Mouse (Mus musculus) heart, adult 2 months (tissue): ENCODE results near the gene Chst8. TPM values are rescaled to one million over a fixed set of nuclear protein-coding genes. Genes with fewer than 3 reads are reported as not detected.

Experiments used
- DNase-seq, 2 experiments: peaks; one replicate each; pipeline ENCODE4 v3.0.0; 2021
- H3K27ac ChIP-seq: fragments of 200-600 bp; 2 replicates; pipeline ENCODE4 v1.8.1; 2022
- H3K27me3 ChIP-seq: fragments of 200-500 bp; 2 replicates; pipeline ENCODE4 v1.6.1; 2012; ENCODE audit warnings: mild to moderate bottlenecking, low read length, inconsistent platforms, mixed read lengths; ENCODE audit not compliant: control insufficient read depth, insufficient read depth
- H3K36me3 ChIP-seq: fragments of 200-500 bp; 2 replicates; pipeline ENCODE4 v1.6.1; 2012; ENCODE audit warnings: low read length, inconsistent platforms; ENCODE audit not compliant: control insufficient read depth, insufficient read depth
- H3K4me1 ChIP-seq: fragments of 200-500 bp; 2 replicates; pipeline ENCODE4 v1.6.1; 2011; ENCODE audit warnings: low read length; ENCODE audit not compliant: control insufficient read depth, insufficient read depth
- H3K4me3 ChIP-seq: fragments of 200-600 bp; 2 replicates; pipeline ENCODE4 v1.8.1; 2022
- H3K79me2 ChIP-seq: fragments of 200-500 bp; replicated peaks from 2 replicates; pipeline ENCODE4 v1.6.1; 2012; ENCODE audit warnings: mild to moderate bottlenecking, inconsistent platforms, low read length, moderate library complexity, mixed read lengths; ENCODE audit not compliant: control insufficient read depth, insufficient read depth
- H3K9ac ChIP-seq: fragments of 200-500 bp; 2 replicates; pipeline ENCODE4 v1.6.1; 2012; ENCODE audit warnings: low read depth, mild to moderate bottlenecking, control low read depth, inconsistent platforms, low read length, mixed read lengths
- CTCF ChIP-seq: fragments of 200-600 bp; IDR thresholded peaks from 2 replicates; pipeline ENCODE4 v1.8.1; 2022; ENCODE audit warnings: antibody characterized with exemption, mild to moderate bottlenecking, moderate library complexity
- EP300 ChIP-seq: fragments of 200-500 bp; IDR thresholded peaks from 2 replicates; pipeline ENCODE4 v1.6.1; 2011; ENCODE audit warnings: low read depth, low read length, control low read depth; ENCODE audit not compliant: insufficient read depth
- POLR2A ChIP-seq: fragments of 200-500 bp; IDR thresholded peaks from 2 replicates; pipeline ENCODE4 v1.6.1; 2011; ENCODE audit warnings: mild to moderate bottlenecking, low read depth, low read length, control low read depth; ENCODE audit not compliant: insufficient read depth
- WGBS: fragments of 180-500 bp; shearing (Covaris S2); methylation state at CpG from one replicate; pipeline ENCODE4 v1.1.7; 2018; 5-methylcytosine and 5-hydroxymethylcytosine counted together
- intact Hi-C: fragments of 180-260 bp; cut with DNase I; formaldehyde crosslinking; loops from one replicate; pipeline ENCODE4 v1.15.1; 2025
- polyA plus RNA-seq: library from polyadenylated mRNA; depleted of rRNA; stranded (reverse); fragments of >200 nt; gene quantifications from 2 replicates; pipeline ENCODE4 v1.2.3, GENCODE M21; 2012
- total RNA-seq, 2 experiments: library from RNA; stranded (reverse); gene quantifications; 2 replicates each; pipeline ENCODE4 v1.2.3; 2021

The Chst8 gene
- total and polyA plus RNA-seq, 3 experiments = 0.39 to 0.41 TPM; not detected in 1

DNA sequence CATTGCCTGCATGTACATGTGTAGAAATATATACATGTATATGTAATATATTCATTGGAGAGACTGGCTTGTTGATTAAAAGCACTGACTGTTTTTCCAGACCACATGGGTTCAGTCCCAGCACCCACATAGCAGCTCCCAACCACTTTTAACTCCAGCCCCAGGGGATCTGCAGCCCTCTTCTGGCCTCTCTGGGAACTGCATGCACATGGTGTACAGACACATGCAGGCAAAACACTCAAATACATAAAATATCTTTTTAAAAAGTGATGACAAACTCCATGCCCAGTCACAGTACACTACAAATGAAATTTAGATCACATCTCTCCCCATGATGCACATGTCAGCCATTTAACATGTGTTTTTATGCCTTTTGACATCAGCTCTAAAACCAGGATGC, 30.5 kb downstream of the Chst8 start:
- Histone ChIP-seq H3K9ac (no peak overlapping the region), H3K4me1 (no peaks in the 10 kb centered on the region), H3K27ac (no peak overlapping the region), H3K4me3 (no peak overlapping the region), H3K79me2 (no peaks in the 10 kb centered on the region), H3K27me3 (peaks cover 1% of the 10 kb centered on the region; the same call in 1 of the 2 replicates), H3K36me3 (no peaks in the 10 kb centered on the region)
- intact Hi-C loops = no loop called here
- DNase-seq = no peak
- TF ChIP-seq CTCF = peak; percentile 25
- no peak for TF ChIP-seq POLR2A

- no peak overlapping the region for H3K27ac ChIP-seq
- no peaks in the 10 kb centered on the region for H3K4me1 ChIP-seq
- no peak overlapping the region for H3K9ac ChIP-seq
- no peaks in the 10 kb centered on the region for H3K36me3 ChIP-seq
- no peak overlapping the region for H3K4me3 ChIP-seq
- H3K79me2 ChIP-seq = no peaks in the 10 kb centered on the region
- DNase-seq = no peak
- TF ChIP-seq CTCF = peak; percentile 37
- no peak for TF ChIP-seq EP300
- intact Hi-C loops = no loop called here
- H3K27me3 ChIP-seq = peaks cover 1% of the 10 kb centered on the region; the same call in 1 of the 2 replicates
- WGBS = 88% methylated on average over 2 of the region's 2 CpGs
Measured at GRCm38 (mm10) chr7:34781217-34781616, 31.3 kb downstream of the Chst8 start.

GRCm38 (mm10) chr7:34778426-34778825, 34.1 kb downstream of the Chst8 start:
- Histone ChIP-seq H3K4me3 (no peak overlapping the region), H3K27ac (no peak overlapping the region), H3K27me3 (peaks cover 1% of the 10 kb centered on the region; the same call in 1 of the 2 replicates), H3K9ac (no peak overlapping the region), H3K79me2 (no peaks in the 10 kb centered on the region), H3K36me3 (no peaks in the 10 kb centered on the region), H3K4me1 (no peaks in the 10 kb centered on the region)
- 50% methylated on average over 9 of the region's 9 CpGs for WGBS
- TF ChIP-seq CTCF (no peak), POLR2A (no peak), EP300 (no peak)
- intact Hi-C loops = no loop called here
- no peak for DNase-seq

DNA sequence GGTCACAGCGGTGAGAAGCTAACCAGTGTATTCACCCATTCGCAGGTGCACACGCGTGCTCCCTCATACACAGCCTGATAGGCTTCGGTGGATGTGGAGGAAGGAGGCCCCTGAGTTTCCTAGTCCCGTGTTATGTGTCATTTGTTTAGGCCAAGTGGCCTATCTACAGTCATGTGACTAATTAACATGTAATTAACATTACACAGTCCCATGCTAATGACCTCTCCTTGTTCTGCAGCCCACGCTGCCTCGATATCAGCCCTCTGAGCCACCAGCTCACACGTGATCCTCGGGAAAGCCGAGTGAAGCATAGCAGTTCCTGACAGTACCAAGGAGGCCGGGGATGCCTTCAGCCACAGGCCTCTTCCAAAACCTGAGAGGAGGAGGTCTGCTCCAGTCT, 36.9 kb downstream of the Chst8 start:
- H3K4me1 ChIP-seq = no peaks in the 10 kb centered on the region
- no peaks in the 10 kb centered on the region for H3K79me2 ChIP-seq
- no peak for DNase-seq
- H3K9ac ChIP-seq = no peak overlapping the region
- 89% methylated on average over 12 of the region's 12 CpGs for WGBS
- no peak overlapping the region for H3K27ac ChIP-seq
- intact Hi-C loops = no loop called here
- H3K27me3 ChIP-seq = peaks cover 1% of the 10 kb centered on the region; the same call in 1 of the 2 replicates
- H3K4me3 ChIP-seq = no peak overlapping the region
- TF ChIP-seq EP300 = no peak
- no peak for TF ChIP-seq CTCF
- no peak for TF ChIP-seq POLR2A
- no peaks in the 10 kb centered on the region for H3K36me3 ChIP-seq

- no peak for TF ChIP-seq EP300
- TF ChIP-seq POLR2A = no peak
- TF ChIP-seq CTCF = no peak
- no peak for DNase-seq
- H3K4me3 ChIP-seq = no peak overlapping the region
- no peak overlapping the region for H3K9ac ChIP-seq
- WGBS = 56% methylated on average over 4 of the region's 4 CpGs
- H3K79me2 ChIP-seq = no peaks in the 10 kb centered on the region
- intact Hi-C loops = no loop called here
- H3K4me1 ChIP-seq = no peaks in the 10 kb centered on the region
- H3K27me3 ChIP-seq = peaks cover 1% of the 10 kb centered on the region; the same call in 1 of the 2 replicates
- H3K36me3 ChIP-seq = no peaks in the 10 kb centered on the region
- no peak overlapping the region for H3K27ac ChIP-seq
Measured at GRCm38 (mm10) chr7:34774947-34775346, 37.6 kb downstream of the Chst8 start.

GRCm38 (mm10) chr7:34774020-34774419, 38.5 kb downstream of the Chst8 start:
- no peak overlapping the region for H3K9ac ChIP-seq
- H3K27ac ChIP-seq = no peak overlapping the region
- H3K4me3 ChIP-seq = no peak overlapping the region
- WGBS = 24% methylated on average over 13 of the region's 13 CpGs
- no peaks in the 10 kb centered on the region for H3K79me2 ChIP-seq
- DNase-seq = no peak
- H3K4me1 ChIP-seq = no peaks in the 10 kb centered on the region
- H3K27me3 ChIP-seq = peaks cover 1% of the 10 kb centered on the region; the same call in 1 of the 2 replicates
- no peak for TF ChIP-seq CTCF
- TF ChIP-seq POLR2A = no peak
- no peak for TF ChIP-seq EP300
- intact Hi-C loops = no loop called here
- H3K36me3 ChIP-seq = no peaks in the 10 kb centered on the region

- Histone ChIP-seq H3K36me3 (no peaks in the 10 kb centered on the region), H3K4me1 (no peaks in the 10 kb centered on the region), H3K4me3 (no peak overlapping the region), H3K79me2 (no peaks in the 10 kb centered on the region), H3K27ac (no peak overlapping the region), H3K27me3 (peaks cover 1% of the 10 kb centered on the region; the same call in 1 of the 2 replicates), H3K9ac (no peak overlapping the region)
- DNase-seq = no peak
- 80% methylated on average over 5 of the region's 5 CpGs for WGBS
- no peak for TF ChIP-seq EP300
- TF ChIP-seq POLR2A = no peak
- no peak for TF ChIP-seq CTCF
- intact Hi-C loops = no loop called here
Measured at GRCm38 (mm10) chr7:34773309-34773708, 39.2 kb downstream of the Chst8 start.
